Mouse (Mus musculus) thymus, postnatal 36 days (tissue): ENCODE measurements around the gene Fam198a.

Experiments used
- DNase-seq, 2 experiments: peaks; one replicate each; pipeline ENCODE4 v3.0.0; 2022; ENCODE audit warnings: mixed read lengths in 2 of 2

Fam198a gene

GRCm38 (mm10) chr9:122023873-122024272 lies 73.1 kb downstream of the Fam198a start:
- no peak for DNase-seq

DNA sequence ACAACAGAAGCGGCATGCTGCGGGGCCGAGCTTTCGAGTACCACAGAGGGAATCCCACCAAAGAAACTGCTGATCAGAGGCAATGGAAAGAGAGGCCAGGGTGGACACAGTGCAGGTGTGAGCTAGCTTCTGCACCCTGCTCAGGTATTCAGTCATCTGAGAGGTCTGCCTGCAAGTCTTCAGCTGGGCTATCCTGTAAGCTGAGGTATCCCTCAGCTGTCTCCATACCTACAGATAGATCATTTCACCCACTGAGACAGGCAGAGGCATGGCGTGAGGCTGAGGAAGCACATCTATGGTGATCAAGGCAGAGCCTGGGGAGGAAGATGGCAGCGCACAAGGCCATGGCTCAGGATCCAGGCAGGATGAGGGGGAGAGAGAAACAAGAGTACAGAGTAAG lies 73.6 kb downstream of the Fam198a start:
- DNase-seq, result no peak

DNA sequence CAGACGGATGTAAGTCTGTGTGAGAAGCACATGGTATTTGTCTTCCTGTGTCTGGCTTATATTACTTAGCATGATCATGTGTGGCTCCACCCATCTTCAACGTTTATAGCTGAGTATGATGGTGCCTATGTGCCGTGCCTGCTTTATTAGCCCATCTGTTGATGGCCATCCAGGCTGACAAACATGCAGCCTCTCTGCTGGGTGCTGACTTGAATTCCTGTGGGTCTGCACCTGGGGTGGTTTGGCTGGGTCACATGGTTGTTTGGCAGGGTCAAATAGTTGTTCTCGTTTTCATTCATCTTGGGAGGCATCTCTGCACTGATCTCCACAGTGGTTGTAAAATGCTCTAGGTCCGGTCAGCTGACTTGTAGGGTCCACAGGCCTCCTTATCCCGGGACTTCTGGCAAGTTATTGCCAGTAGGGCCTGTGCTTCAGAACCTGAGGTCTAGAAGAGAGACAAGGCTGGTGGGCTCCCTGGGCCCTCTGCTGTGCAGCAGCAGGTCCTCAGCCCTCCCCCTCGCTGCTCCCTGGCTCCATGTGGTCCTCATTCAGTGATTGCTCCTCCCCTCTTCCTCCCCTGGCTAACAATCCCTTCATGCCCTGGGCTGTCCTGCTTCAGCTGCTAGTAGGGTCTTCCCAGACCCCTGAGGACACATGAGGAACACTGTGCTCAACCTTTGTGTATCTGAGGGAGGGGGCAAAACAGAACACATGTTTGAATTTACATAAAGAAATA lies 75.2 kb downstream of the Fam198a start:
- no peak for DNase-seq

DNA sequence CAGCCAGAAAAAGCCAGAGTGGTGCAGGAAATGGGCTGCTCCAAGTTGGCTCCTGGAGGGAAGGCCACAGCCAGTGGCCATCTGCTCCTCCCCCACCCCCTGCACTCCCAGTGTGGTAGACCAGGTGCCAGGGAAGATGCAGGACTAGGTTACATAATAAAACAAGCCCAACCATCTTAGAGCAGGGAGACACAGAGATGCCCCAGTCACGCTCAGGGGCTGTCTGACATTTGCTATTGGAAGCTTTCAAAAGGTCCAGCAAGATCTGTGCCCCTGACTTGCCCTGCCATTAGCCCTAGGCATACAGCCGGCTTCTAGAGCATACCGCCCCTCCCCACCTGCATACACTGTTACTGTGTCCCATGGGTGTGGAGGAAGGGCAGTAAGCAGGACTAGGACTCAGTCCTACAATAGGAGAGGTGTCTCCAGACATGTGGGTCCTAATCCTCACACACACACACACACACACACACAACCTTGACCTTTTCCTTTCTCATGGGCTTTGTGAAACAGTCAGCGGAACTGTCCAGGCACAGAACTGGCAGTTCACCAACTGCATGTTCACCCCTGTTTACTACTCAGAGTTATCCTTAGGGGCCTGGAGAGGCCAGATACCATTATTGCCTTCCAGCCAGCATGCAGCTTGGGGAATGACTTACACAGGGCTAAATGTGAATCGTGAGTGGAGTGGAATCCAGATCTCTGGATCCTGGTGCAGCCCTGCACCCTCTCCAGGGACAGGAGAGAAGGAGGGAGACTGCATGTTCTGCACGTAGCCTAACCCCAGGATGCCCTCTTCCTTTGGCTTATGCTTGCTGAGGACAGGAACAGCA lies 76.5 kb downstream of the Fam198a start:
- DNase-seq, result no peak

DNA sequence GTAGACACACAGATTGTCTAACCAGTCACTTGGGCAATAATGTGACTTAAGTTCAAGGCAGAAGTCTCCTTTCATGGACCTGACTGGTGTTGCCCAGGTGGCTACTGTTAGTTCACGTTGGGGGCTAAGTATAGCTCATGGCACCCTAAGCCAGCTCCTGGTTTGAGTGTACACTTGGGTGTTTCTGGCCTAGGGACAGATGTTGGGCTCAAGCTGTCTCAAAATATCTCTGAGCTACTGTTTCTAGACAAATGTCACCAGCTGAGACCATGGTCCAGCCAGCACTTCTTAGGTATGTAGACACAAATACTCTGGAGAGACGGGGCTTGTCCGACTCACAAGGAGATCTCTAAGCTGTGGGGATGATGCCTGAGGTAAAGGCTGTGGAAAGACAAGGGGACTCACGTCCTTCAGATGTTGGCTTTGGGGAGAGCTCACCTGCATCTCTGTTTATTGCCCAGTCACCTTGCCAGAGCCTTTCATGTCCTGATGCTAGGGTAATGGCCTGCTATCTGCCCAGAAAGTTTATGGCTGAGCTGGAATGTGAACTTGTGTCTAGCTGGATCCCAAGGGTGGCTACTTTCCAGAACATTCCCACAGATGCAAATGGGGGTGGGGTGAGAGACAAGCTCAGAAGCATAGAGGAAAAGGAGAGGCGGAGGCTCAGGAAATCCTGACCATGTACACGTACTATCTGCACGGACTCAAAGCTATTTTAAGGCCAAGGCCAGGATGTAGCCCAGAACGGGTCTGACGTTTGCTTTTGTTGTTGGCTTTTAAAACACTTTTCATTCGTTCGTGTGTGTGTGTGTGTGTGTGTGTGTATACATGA lies 77.3 kb downstream of the Fam198a start:
- DNase-seq, result no peak

- no peak for DNase-seq
These were observed 79.0 kb downstream of the Fam198a start for GRCm38 (mm10) chr9:122029765-122030164.
